Mouse (Mus musculus) erythroblast, embryonic 14.5 days (primary cell): ENCODE measurements around the gene Atp5mpl. TPM values are rescaled to one million over a fixed set of nuclear protein-coding genes. Genes with fewer than 3 reads are reported as not detected.
A peak's percentile ranks its signal among the peaks of the same experiment; 100 is the strongest.

ENCODE experiments used
- H3K27me3 ChIP-seq: 2 replicates; pipeline ENCODE4 v1.6.1; 2012; ENCODE audit warnings: inconsistent platforms; ENCODE audit not compliant: control insufficient read depth
- H3K36me3 ChIP-seq: 2 replicates; pipeline ENCODE4 v1.6.1; 2012; ENCODE audit warnings: mild to moderate bottlenecking, inconsistent platforms; ENCODE audit not compliant: control insufficient read depth
- H3K4me1 ChIP-seq: 2 replicates; pipeline ENCODE4 v1.6.1; 2012; ENCODE audit warnings: inconsistent platforms; ENCODE audit not compliant: control insufficient read depth
- H3K4me3 ChIP-seq: replicated peaks from 2 replicates; pipeline ENCODE3; 2012; ENCODE audit warnings: moderate library complexity, mild to moderate bottlenecking, inconsistent platforms
- H3K9me3 ChIP-seq: 2 replicates; pipeline ENCODE4 v1.6.1; 2012; ENCODE audit warnings: low read length, inconsistent platforms, mixed read lengths; ENCODE audit not compliant: control insufficient read depth
- GATA1 ChIP-seq: IDR thresholded peaks from 2 replicates; pipeline ENCODE4 v1.6.1; 2012; ENCODE audit warnings: low read length, inconsistent platforms, mixed read lengths
- TAL1 ChIP-seq: IDR thresholded peaks from 3 replicates; pipeline ENCODE4 v1.6.1; 2012; ENCODE audit warnings: low read length, inconsistent platforms, mixed read lengths
- polyA plus RNA-seq: library from polyadenylated mRNA; stranded (reverse); fragments of >175 nt; gene quantifications from 2 replicates; pipeline ENCODE4 v1.2.3, GENCODE M21; 2012

Atp5mpl gene
- polyA plus RNA-seq: 3.3 and 4.1 TPM in 2 replicates

GRCm38 (mm10) chr12:111966683-111967173, at the start of gene Atp5mpl:
TSS of gene Atp5mpl (minus strand) at chr12:111966977.
- H3K9me3 ChIP-seq: no peaks in the 10 kb centered on the region
- peaks cover 30% of the 10 kb centered on the region for H3K36me3 ChIP-seq
- peaks cover 30% of the 10 kb centered on the region for H3K4me1 ChIP-seq
- no peaks in the 10 kb centered on the region for H3K27me3 ChIP-seq
- TF ChIP-seq GATA1 (no peak), TAL1 (no peak)
- H3K4me3 ChIP-seq: peak within 1 kb of the TSS; percentile 86

- no peaks in the 10 kb centered on the region for H3K4me1 ChIP-seq
- no peaks in the 10 kb centered on the region for H3K36me3 ChIP-seq
- no peaks in the 10 kb centered on the region for H3K27me3 ChIP-seq
- H3K4me3 ChIP-seq: no peak overlapping the region
- H3K9me3 ChIP-seq: peaks cover 10% of the 10 kb centered on the region; the same call in 1 of the 2 replicates
- TF ChIP-seq GATA1 (no peak), TAL1 (no peak)
Measured at GRCm38 (mm10) chr12:112016346-112016745, 49.6 kb upstream of the Atp5mpl start.

GRCm38 (mm10) chr12:112013271-112013801, 46.6 kb upstream of the Atp5mpl start:
- H3K4me1 ChIP-seq: no peaks in the 10 kb centered on the region; the same call in 1 of the 2 replicates
- no peak overlapping the region for H3K4me3 ChIP-seq
- H3K27me3 ChIP-seq: no peaks in the 10 kb centered on the region
- peaks cover 2% of the 10 kb centered on the region; the same call in 1 of the 2 replicates for H3K9me3 ChIP-seq
- H3K36me3 ChIP-seq: no peaks in the 10 kb centered on the region
- TF ChIP-seq GATA1: no peak
- no peak for TF ChIP-seq TAL1

GRCm38 (mm10) chr12:112012511-112013270, 45.9 kb upstream of the Atp5mpl start:
- H3K36me3 ChIP-seq: no peaks in the 10 kb centered on the region
- peaks cover 2% of the 10 kb centered on the region; the same call in 1 of the 2 replicates for H3K9me3 ChIP-seq
- TF ChIP-seq GATA1 (no peak), TAL1 (no peak)
- no peaks in the 10 kb centered on the region; the same call in 1 of the 2 replicates for H3K4me1 ChIP-seq
- H3K27me3 ChIP-seq: no peaks in the 10 kb centered on the region
- no peak overlapping the region for H3K4me3 ChIP-seq

GRCm38 (mm10) chr12:112001223-112001622, 34.4 kb upstream of the Atp5mpl start:
- no peaks in the 10 kb centered on the region for H3K4me1 ChIP-seq
- H3K9me3 ChIP-seq: no peaks in the 10 kb centered on the region
- H3K36me3 ChIP-seq: no peaks in the 10 kb centered on the region
- H3K27me3 ChIP-seq: no peaks in the 10 kb centered on the region
- TF ChIP-seq TAL1 (no peak), GATA1 (no peak)
- H3K4me3 ChIP-seq: no peak overlapping the region

GRCm38 (mm10) chr12:111999735-112000134, 33.0 kb upstream of the Atp5mpl start:
- Histone ChIP-seq H3K9me3 (peaks cover 4% of the 10 kb centered on the region; the same call in 1 of the 2 replicates), H3K27me3 (no peaks in the 10 kb centered on the region), H3K4me3 (no peak overlapping the region), H3K36me3 (no peaks in the 10 kb centered on the region), H3K4me1 (no peaks in the 10 kb centered on the region)
- no peak for TF ChIP-seq TAL1
- TF ChIP-seq GATA1: no peak

- Histone ChIP-seq H3K9me3 (peaks cover 4% of the 10 kb centered on the region; the same call in 1 of the 2 replicates), H3K36me3 (no peaks in the 10 kb centered on the region), H3K4me3 (no peak overlapping the region), H3K4me1 (no peaks in the 10 kb centered on the region), H3K27me3 (no peaks in the 10 kb centered on the region)
- TF ChIP-seq GATA1 (no peak), TAL1 (no peak)
Measured at GRCm38 (mm10) chr12:111995161-111995560, 28.4 kb upstream of the Atp5mpl start.

- H3K4me1 ChIP-seq: no peaks in the 10 kb centered on the region
- no peaks in the 10 kb centered on the region for H3K36me3 ChIP-seq
- no peaks in the 10 kb centered on the region for H3K27me3 ChIP-seq
- TF ChIP-seq GATA1: no peak
- TF ChIP-seq TAL1: no peak
- H3K9me3 ChIP-seq: peaks cover 4% of the 10 kb centered on the region; the same call in 1 of the 2 replicates
- H3K4me3 ChIP-seq: no peak overlapping the region
Measured at GRCm38 (mm10) chr12:111992626-111993025, 25.8 kb upstream of the Atp5mpl start.

- Histone ChIP-seq H3K9me3 (no peaks in the 10 kb centered on the region), H3K27me3 (no peaks in the 10 kb centered on the region; the same call in 1 of the 2 replicates)
Measured at GRCm38 (mm10) chr12:111986756-111987155, 20.0 kb upstream of the Atp5mpl start.

More at GRCm38 (mm10) chr12:111986756-111987155, 20.0 kb upstream of the Atp5mpl start:
- Histone ChIP-seq H3K36me3 (no peaks in the 10 kb centered on the region), H3K4me1 (no peaks in the 10 kb centered on the region), H3K4me3 (no peak overlapping the region)
- TF ChIP-seq GATA1 (no peak), TAL1 (no peak)
